Mouse (Mus musculus) bone marrow macrophage, adult 2 months (primary cell): ENCODE measurements at regions not wholly inside any gene's neighbourhood (a gene's known extent, or its start where the extent isn't known, plus 50 kb on each side); places are given as distances from the start of the nearest gene placed in this dataset.

Source experiments
- CTCF ChIP-seq: IDR thresholded peaks from 2 replicates; pipeline ENCODE4 v1.5.1; 2012; ENCODE audit warnings: low read depth, mild to moderate bottlenecking, low read length, moderate library complexity
- POLR2A ChIP-seq: IDR thresholded peaks from 2 replicates; pipeline ENCODE4 v1.6.1; 2012; ENCODE audit warnings: mild to moderate bottlenecking, low read depth, low read length, borderline replicate concordance

GRCm38 (mm10) chr13:28426085-28426484 lies 168.8 kb downstream of the Gm11361 start:
- TF ChIP-seq POLR2A (no peak), CTCF (no peak)
